Mouse (Mus musculus) heart, embryonic 15.5 days (tissue): ENCODE data around the gene Ccdc85c. TPM values are rescaled to one million over a fixed set of nuclear protein-coding genes. Genes with fewer than 3 reads are reported as not detected.
A peak's percentile ranks its signal among the peaks of the same experiment; 100 is the strongest.

Experiments used
- ATAC-seq: fragments of 200-750 bp; cut with Nextera tagmentation; replicated peaks from 2 replicates; pipeline ENCODE4 v1.8.0; 2017; ENCODE audit warnings: low read depth, moderate TSS enrichment; ENCODE audit not compliant: insufficient number of reproducible peaks, insufficient read depth, low FRiP score
- H3K27ac ChIP-seq: fragments of 300-500 bp; sonication (generic); 2 replicates; pipeline ENCODE4 v1.5.1; 2015; ENCODE audit warnings: mild to moderate bottlenecking, inconsistent platforms
- H3K27me3 ChIP-seq: fragments of 300-500 bp; sonication (generic); 2 replicates; pipeline ENCODE4 v1.6.1; 2015; ENCODE audit warnings: inconsistent platforms
- H3K36me3 ChIP-seq: fragments of 300-500 bp; sonication (generic); 2 replicates; pipeline ENCODE4 v1.6.1; 2015; ENCODE audit warnings: mild to moderate bottlenecking, inconsistent platforms
- H3K4me1 ChIP-seq: fragments of 300-500 bp; sonication (generic); replicated peaks from 2 replicates; pipeline ENCODE4 v1.6.1; 2015; ENCODE audit warnings: inconsistent platforms
- H3K4me2 ChIP-seq: fragments of 300-500 bp; sonication (generic); 2 replicates; pipeline ENCODE4 v1.6.1; 2015; ENCODE audit warnings: inconsistent platforms, mild to moderate bottlenecking, moderate library complexity
- H3K4me3 ChIP-seq: fragments of 300-500 bp; sonication (generic); 2 replicates; pipeline ENCODE4 v1.5.1; 2015; ENCODE audit warnings: mild to moderate bottlenecking, inconsistent platforms
- H3K9ac ChIP-seq: fragments of 300-500 bp; sonication (generic); 2 replicates; pipeline ENCODE4 v1.6.1; 2015; ENCODE audit warnings: mild to moderate bottlenecking, inconsistent platforms
- H3K9me3 ChIP-seq: fragments of 300-500 bp; sonication (generic); replicated peaks from 2 replicates; pipeline ENCODE4 v1.6.1; 2016; ENCODE audit warnings: inconsistent platforms
- WGBS: fragments of 180-500 bp; shearing (Covaris S2); methylation state at CpG from one replicate; pipeline ENCODE4 v1.1.7; 2015; ENCODE audit warnings: mixed read lengths; 5-methylcytosine and 5-hydroxymethylcytosine counted together
- polyA plus RNA-seq: library from polyadenylated mRNA; unstranded; fragments of >200 nt; fragmentation: Nextera tagmentation; extraction: Ambion mirVana; gene quantifications from 2 replicates; pipeline ENCODE4 v1.2.1, GENCODE M21; 2015

Gene Ccdc85c
- polyA plus RNA-seq, 1 experiment from 2014 or later, result 5.7 TPM

- Histone ChIP-seq H3K4me1 (peaks cover 6% of the 10 kb centered on the region; the same call in 1 of the 2 replicates), H3K4me3 (no peak overlapping the region), H3K9me3 (no peaks in the 10 kb centered on the region), H3K27ac (no peak overlapping the region), H3K9ac (no peak overlapping the region), H3K4me2 (peak overlapping the region; percentile 41; the same call in 1 of the 2 replicates), H3K27me3 (peaks cover 2% of the 10 kb centered on the region; the same call in 1 of the 2 replicates), H3K36me3 (no peaks in the 10 kb centered on the region)
- ATAC-seq, result no peak; the same call in 1 of the 2 replicates
- 15% methylated on average over 9 of the region's 9 CpGs for WGBS
These were observed 17.2 kb upstream of the Ccdc85c start for GRCm38 (mm10) chr12:108292419-108292818.

- Histone ChIP-seq H3K4me2 (no peak overlapping the region), H3K27ac (no peak overlapping the region), H3K36me3 (no peaks in the 10 kb centered on the region), H3K27me3 (0 out of 2 replicates have a peak, but pooled peaks cover 2% of the 10 kb centered on the region), H3K9me3 (no peaks in the 10 kb centered on the region), H3K4me1 (peaks cover 13% of the 10 kb centered on the region), H3K4me3 (no peak overlapping the region), H3K9ac (no peak overlapping the region)
- WGBS, result 75% methylated on average over 19 of the region's 19 CpGs
- ATAC-seq, result no peak
These were observed 13.1 kb upstream of the Ccdc85c start for GRCm38 (mm10) chr12:108288127-108288880.

GRCm38 (mm10) chr12:108287011-108287410 is 11.8 kb upstream of the Ccdc85c start:
- H3K4me3 ChIP-seq, result no peak overlapping the region
- no peaks in the 10 kb centered on the region for H3K36me3 ChIP-seq
- no peak for ATAC-seq
- H3K4me1 ChIP-seq, result peaks cover 8% of the 10 kb centered on the region
- H3K27me3 ChIP-seq, result 0 out of 2 replicates have a peak, but pooled peaks cover 2% of the 10 kb centered on the region
- H3K4me2 ChIP-seq, result no peak overlapping the region
- no peaks in the 10 kb centered on the region for H3K9me3 ChIP-seq
- WGBS, result 96% methylated on average over 8 of the region's 8 CpGs
- no peak overlapping the region for H3K9ac ChIP-seq
- H3K27ac ChIP-seq, result no peak overlapping the region

- no peaks in the 10 kb centered on the region for H3K9me3 ChIP-seq
- ATAC-seq, result no peak
- H3K9ac ChIP-seq, result no peak overlapping the region
- no peak overlapping the region for H3K4me2 ChIP-seq
- H3K27me3 ChIP-seq, result 0 out of 2 replicates have a peak, but pooled peaks cover 2% of the 10 kb centered on the region
- 71% methylated on average over 4 of the region's 4 CpGs for WGBS
- H3K36me3 ChIP-seq, result no peaks in the 10 kb centered on the region
- no peak overlapping the region for H3K4me3 ChIP-seq
- peaks cover 8% of the 10 kb centered on the region for H3K4me1 ChIP-seq
- H3K27ac ChIP-seq, result no peak overlapping the region
These were observed 11.2 kb upstream of the Ccdc85c start for GRCm38 (mm10) chr12:108286381-108286780.

- no peaks in the 10 kb centered on the region for H3K9me3 ChIP-seq
- 42% methylated on average over 11 of the region's 11 CpGs for WGBS
- no peak for ATAC-seq
- no peaks in the 10 kb centered on the region for H3K27me3 ChIP-seq
- H3K36me3 ChIP-seq, result no peaks in the 10 kb centered on the region
- no peak overlapping the region for H3K9ac ChIP-seq
- H3K4me1 ChIP-seq, result peaks cover 8% of the 10 kb centered on the region
- no peak overlapping the region for H3K4me2 ChIP-seq
- H3K27ac ChIP-seq, result no peak overlapping the region
- no peak overlapping the region for H3K4me3 ChIP-seq
These were observed 10.2 kb upstream of the Ccdc85c start for GRCm38 (mm10) chr12:108285225-108286011.

- Histone ChIP-seq H3K9me3 (no peaks in the 10 kb centered on the region), H3K4me3 (no peak overlapping the region), H3K4me2 (no peak overlapping the region), H3K27me3 (no peaks in the 10 kb centered on the region), H3K27ac (no peak overlapping the region), H3K4me1 (peaks cover 8% of the 10 kb centered on the region), H3K9ac (no peak overlapping the region), H3K36me3 (no peaks in the 10 kb centered on the region)
- ATAC-seq, result no peak
- WGBS, result 45% methylated on average over 13 of the region's 14 CpGs
These were observed 9.4 kb upstream of the Ccdc85c start for GRCm38 (mm10) chr12:108284455-108285224.

GRCm38 (mm10) chr12:108278221-108278918 is 3.1 kb upstream of the Ccdc85c start:
- no peak overlapping the region for H3K27ac ChIP-seq
- H3K36me3 ChIP-seq, result no peaks in the 10 kb centered on the region
- H3K9me3 ChIP-seq, result no peaks in the 10 kb centered on the region
- no peak overlapping the region for H3K4me2 ChIP-seq
- no peak overlapping the region for H3K9ac ChIP-seq
- H3K4me3 ChIP-seq, result no peak overlapping the region
- ATAC-seq, result no peak
- peaks cover 4% of the 10 kb centered on the region; the same call in 1 of the 2 replicates for H3K27me3 ChIP-seq
- peaks cover 30% of the 10 kb centered on the region for H3K4me1 ChIP-seq
- 59% methylated on average over 15 of the region's 15 CpGs for WGBS

- Histone ChIP-seq H3K4me2 (peak overlapping the region; percentile 92; the same call in 1 of the 2 replicates), H3K36me3 (no peaks in the 10 kb centered on the region), H3K27ac (no peak overlapping the region), H3K27me3 (peaks cover 4% of the 10 kb centered on the region; the same call in 1 of the 2 replicates), H3K9ac (0 out of 2 replicates have a peak overlapping the region, but pooled peaks have one; percentile 26), H3K4me1 (peaks cover 40% of the 10 kb centered on the region), H3K4me3 (no peak overlapping the region), H3K9me3 (no peaks in the 10 kb centered on the region)
- ATAC-seq, result no peak
- 10% methylated on average over 12 of the region's 12 CpGs for WGBS
These were observed 2.2 kb upstream of the Ccdc85c start for GRCm38 (mm10) chr12:108277341-108277841.

- Histone ChIP-seq H3K4me2 (peak overlapping the region; percentile 92), H3K27ac (peak overlapping the region; percentile 65), H3K27me3 (peaks cover 4% of the 10 kb centered on the region; the same call in 1 of the 2 replicates), H3K9me3 (no peaks in the 10 kb centered on the region), H3K36me3 (no peaks in the 10 kb centered on the region), H3K9ac (peak overlapping the region; percentile 71), H3K4me3 (peak overlapping the region; percentile 74), H3K4me1 (peaks cover 52% of the 10 kb centered on the region)
- under 1% methylated on average over 47 of the region's 47 CpGs for WGBS
- ATAC-seq, result peak; percentile 2; the same call in 1 of the 2 replicates
These were observed 946 bp upstream of the Ccdc85c start for GRCm38 (mm10) chr12:108275920-108276822.
